Mouse (Mus musculus) thymus, adult 2 months (tissue): ENCODE results near the gene Ccdc77. TPM values are rescaled to one million over a fixed set of nuclear protein-coding genes. Genes with fewer than 3 reads are reported as not detected.

Experiments
- DNase-seq: peaks from one replicate; pipeline ENCODE4 v3.0.0; 2021
- H3K27ac ChIP-seq: fragments of 200-500 bp; 2 replicates; pipeline ENCODE4 v1.5.1; 2012; ENCODE audit warnings: low read length, control low read depth; ENCODE audit not compliant: control insufficient read depth, insufficient read depth
- H3K27me3 ChIP-seq: fragments of 200-500 bp; 2 replicates; pipeline ENCODE4 v1.6.1; 2012; ENCODE audit warnings: mild to moderate bottlenecking, low read length, moderate library complexity, mixed read lengths; ENCODE audit not compliant: control insufficient read depth, insufficient read depth
- H3K36me3 ChIP-seq: fragments of 200-500 bp; 2 replicates; pipeline ENCODE4 v1.6.1; 2012; ENCODE audit warnings: mild to moderate bottlenecking, low read length, moderate library complexity; ENCODE audit not compliant: control insufficient read depth, insufficient read depth
- H3K4me1 ChIP-seq: fragments of 200-500 bp; replicated peaks from 2 replicates; pipeline ENCODE4 v1.6.1; 2012; ENCODE audit warnings: low read length; ENCODE audit not compliant: control insufficient read depth, insufficient read depth
- H3K4me3 ChIP-seq: fragments of 200-500 bp; 2 replicates; pipeline ENCODE4 v1.5.1; 2012; ENCODE audit warnings: mild to moderate bottlenecking, low read length, control low read depth, moderate library complexity; ENCODE audit not compliant: control insufficient read depth, insufficient read depth
- CTCF ChIP-seq: fragments of 200-500 bp; IDR thresholded peaks from 2 replicates; pipeline ENCODE4 v1.5.1; 2012; ENCODE audit warnings: mild to moderate bottlenecking, control low read depth, low read length, moderate library complexity, borderline replicate concordance; ENCODE audit not compliant: control insufficient read depth, poor library complexity, insufficient read depth; ENCODE audit errors: extremely low read depth
- POLR2A ChIP-seq: fragments of 200-500 bp; IDR thresholded peaks from 2 replicates; pipeline ENCODE4 v1.6.1; 2012; ENCODE audit warnings: mild to moderate bottlenecking, low read length, control low read depth, moderate library complexity; ENCODE audit not compliant: control insufficient read depth, poor library complexity, insufficient read depth; ENCODE audit errors: extremely low read depth
- WGBS: fragments of 180-500 bp; shearing (Covaris S2); methylation state at CpG from one replicate; pipeline ENCODE4 v1.1.7; 2018; 5-methylcytosine and 5-hydroxymethylcytosine counted together
- polyA plus RNA-seq: library from polyadenylated mRNA; depleted of rRNA; stranded (reverse); fragments of >200 nt; gene quantifications from 2 replicates; pipeline ENCODE4 v1.2.3, GENCODE M21; 2012

Gene Ccdc77
- polyA plus RNA-seq, 1 experiment: 7.6 TPM

GRCm38 (mm10) chr6:120365051-120365450, 877 bp upstream of the Ccdc77 start:
- Histone ChIP-seq H3K36me3 (peaks cover 24% of the 10 kb centered on the region), H3K4me3 (peak overlapping the region; percentile 89), H3K27ac (no peak overlapping the region), H3K4me1 (peaks cover 7% of the 10 kb centered on the region), H3K27me3 (no peaks in the 10 kb centered on the region)
- peak; percentile 5 for DNase-seq
- WGBS: 2% methylated on average over 15 of the region's 15 CpGs
- TF ChIP-seq CTCF (no peak), POLR2A (no peak)

GRCm38 (mm10) chr6:120364523-120364905, 340 bp upstream of the Ccdc77 start:
- H3K27ac ChIP-seq: peak overlapping the region; percentile 69
- WGBS: under 1% methylated on average over 31 of the region's 31 CpGs
- no peak for DNase-seq

GRCm38 (mm10) chr6:120362774-120363687, 1.1 kb downstream of the Ccdc77 start:
- H3K27ac ChIP-seq: peak overlapping the region; percentile 90
- H3K4me3 ChIP-seq: peak overlapping the region; percentile 89
- peaks cover 6% of the 10 kb centered on the region for H3K36me3 ChIP-seq
- no peaks in the 10 kb centered on the region for H3K27me3 ChIP-seq
- peaks cover 7% of the 10 kb centered on the region for H3K4me1 ChIP-seq
- TF ChIP-seq POLR2A (no peak), CTCF (no peak)
- 23% methylated on average over 15 of the region's 15 CpGs for WGBS
- DNase-seq: no peak

More at GRCm38 (mm10) chr6:120364523-120364905, 340 bp upstream of the Ccdc77 start:
- Histone ChIP-seq H3K4me1 (peaks cover 7% of the 10 kb centered on the region), H3K36me3 (peaks cover 19% of the 10 kb centered on the region), H3K27me3 (no peaks in the 10 kb centered on the region), H3K4me3 (peak overlapping the region; percentile 89)
- TF ChIP-seq POLR2A (no peak), CTCF (no peak)

GRCm38 (mm10) chr6:120362124-120362523, 2.0 kb downstream of the Ccdc77 start:
- Histone ChIP-seq H3K36me3 (peaks cover under 1% of the 10 kb centered on the region; the same call in 1 of the 2 replicates), H3K27ac (no peak overlapping the region), H3K27me3 (no peaks in the 10 kb centered on the region), H3K4me3 (no peak overlapping the region), H3K4me1 (peaks cover 7% of the 10 kb centered on the region)
- TF ChIP-seq POLR2A (no peak), CTCF (no peak)
- no peak for DNase-seq
- 98% methylated on average over 2 of the region's 2 CpGs for WGBS

GRCm38 (mm10) chr6:120356951-120357945, 6.9 kb downstream of the Ccdc77 start:
- Histone ChIP-seq H3K27ac (no peak overlapping the region), H3K36me3 (no peaks in the 10 kb centered on the region), H3K4me3 (peak overlapping the region; percentile 37), H3K4me1 (no peaks in the 10 kb centered on the region), H3K27me3 (no peaks in the 10 kb centered on the region)
- TF ChIP-seq POLR2A: no peak
- no peak for TF ChIP-seq CTCF
- WGBS: 1% methylated on average over 31 of the region's 31 CpGs
- peak; percentile 83 for DNase-seq

- DNase-seq: no peak
- Histone ChIP-seq H3K4me3 (no peak overlapping the region), H3K27me3 (no peaks in the 10 kb centered on the region), H3K4me1 (no peaks in the 10 kb centered on the region), H3K36me3 (no peaks in the 10 kb centered on the region), H3K27ac (no peak overlapping the region)
- TF ChIP-seq POLR2A (no peak), CTCF (no peak)
- 23% methylated on average over 5 of the region's 5 CpGs for WGBS
Observed at GRCm38 (mm10) chr6:120356478-120356877, 7.7 kb downstream of the Ccdc77 start.
